Mouse (Mus musculus): ENCODE results near the gene Pah.

Pah gene

GRCm38 (mm10) chr10:87503946-87504345, 17.6 kb upstream of the Pah start:
- DNase-seq (ENCODE audit: low read depth, low spot score), result peak; percentile 54

- DNase-seq (ENCODE audit: low read depth, low spot score), result no peak
Measured at GRCm38 (mm10) chr10:87508581-87508980, 13.0 kb upstream of the Pah start.

GRCm38 (mm10) chr10:87513052-87513451, 8.5 kb upstream of the Pah start:
- DNase-seq (ENCODE audit: low read depth, low spot score), result no peak

- DNase-seq (ENCODE audit: low read depth, low spot score), result no peak
Measured at GRCm38 (mm10) chr10:87518585-87518984, 3.0 kb upstream of the Pah start.

GRCm38 (mm10) chr10:87520401-87521116, 1.0 kb upstream of the Pah start:
- no peak for DNase-seq (ENCODE audit: low read depth, low spot score)

- DNase-seq (ENCODE audit: low read depth, low spot score), result no peak
Measured at GRCm38 (mm10) chr10:87534172-87534571, 12.6 kb downstream of the Pah start.

GRCm38 (mm10) chr10:87545759-87546158, 24.2 kb downstream of the Pah start:
- DNase-seq (ENCODE audit: low read depth, low spot score), result no peak

GRCm38 (mm10) chr10:87546299-87547234, 25.0 kb downstream of the Pah start:
- DNase-seq (ENCODE audit: low read depth, low spot score), result no peak

GRCm38 (mm10) chr10:87552726-87553125, 31.1 kb downstream of the Pah start:
- DNase-seq (ENCODE audit: low read depth, low spot score), result peak; percentile 56

GRCm38 (mm10) chr10:87556441-87556840, 34.8 kb downstream of the Pah start:
- DNase-seq (ENCODE audit: low read depth, low spot score), result no peak

- DNase-seq (ENCODE audit: low read depth, low spot score), result no peak
Measured at GRCm38 (mm10) chr10:87563818-87564217, 42.2 kb downstream of the Pah start.

GRCm38 (mm10) chr10:87565712-87566111, 44.1 kb downstream of the Pah start:
- DNase-seq (ENCODE audit: low read depth, low spot score), result no peak

- no peak for DNase-seq (ENCODE audit: low read depth, low spot score)
Measured at GRCm38 (mm10) chr10:87572500-87572899, 50.9 kb downstream of the Pah start.

GRCm38 (mm10) chr10:87586696-87587095, 65.1 kb downstream of the Pah start:
- no peak for DNase-seq (ENCODE audit: low read depth, low spot score)

GRCm38 (mm10) chr10:87593916-87594315, 72.3 kb downstream of the Pah start:
- DNase-seq (ENCODE audit: low read depth, low spot score), result no peak

- peak; percentile 29 for DNase-seq (ENCODE audit: low read depth, low spot score)
Measured at GRCm38 (mm10) chr10:87596361-87597074, 74.9 kb downstream of the Pah start.

GRCm38 (mm10) chr10:87597075-87597677, 75.6 kb downstream of the Pah start:
- DNase-seq (ENCODE audit: low read depth, low spot score), result no peak

- DNase-seq (ENCODE audit: low read depth, low spot score), result no peak
Measured at GRCm38 (mm10) chr10:87602151-87602550, 80.6 kb downstream of the Pah start.

- no peak for DNase-seq (ENCODE audit: low read depth, low spot score)
Measured at GRCm38 (mm10) chr10:87625196-87625595, 103.6 kb downstream of the Pah start.

Measured in retina, postnatal 7 days (tissue).